In the genomic region with DNA sequence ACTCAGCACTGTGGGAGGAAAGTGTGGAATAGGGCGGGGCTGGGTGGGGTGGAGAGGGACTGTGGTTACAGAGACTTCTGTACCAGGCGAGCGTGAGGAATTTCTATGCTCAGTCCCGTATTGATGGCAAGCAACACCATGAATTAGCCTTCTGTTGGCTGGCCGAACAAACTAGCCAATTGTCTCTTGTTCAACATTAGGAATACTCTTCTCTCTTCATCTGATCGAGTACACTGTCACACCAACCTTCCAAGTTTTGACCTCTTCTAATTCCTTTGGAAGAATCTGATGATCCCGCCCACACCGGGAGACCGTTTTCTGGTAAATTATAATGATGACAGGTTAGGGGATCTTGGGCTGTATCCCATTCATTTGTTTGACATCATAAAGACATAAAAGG, we compare ENCODE assay signal across 8 mouse cellular contexts. TPM values are rescaled to one million over a fixed set of nuclear protein-coding genes. Genes with fewer than 3 reads are reported as not detected.
DNase-seq lines count a peak whose midpoint lies in the region; ATAC-seq and TF ChIP-seq lines count a peak whose summit lies in the region.

No protein-coding gene starts in this region.

- H3K27me3 ChIP-seq in lung, postnatal 0 days (replicated peaks; ENCODE audit: insufficient read depth, low read length), result no peaks in the 10 kb centered on the region
- H3K27me3 ChIP-seq in hindbrain, embryonic 12.5 days, result no peaks in the 10 kb centered on the region
- no peaks in the 10 kb centered on the region for H3K27me3 ChIP-seq in midbrain, embryonic 10.5 days (ENCODE audit: low read depth, poor library complexity, severe bottlenecking)

- WGBS in lung, postnatal 0 days, result 14% methylated on average over 9 of the region's 9 CpGs
- 21% methylated on average over 9 of the region's 9 CpGs for WGBS in hindbrain, embryonic 12.5 days
- 23% methylated on average over 9 of the region's 9 CpGs for WGBS in midbrain, embryonic 10.5 days

- H3K36me3 ChIP-seq in lung, postnatal 0 days (ENCODE audit: insufficient read depth, low read length), result 0 out of 2 replicates have a peak, but pooled peaks cover 4% of the 10 kb centered on the region
- H3K36me3 ChIP-seq in hindbrain, embryonic 12.5 days, result peaks cover 10% of the 10 kb centered on the region
- peaks cover 35% of the 10 kb centered on the region for H3K36me3 ChIP-seq in midbrain, embryonic 10.5 days

- no peak overlapping the region for H3K9ac ChIP-seq in lung, postnatal 0 days (replicated peaks; ENCODE audit: low read depth)
- H3K9ac ChIP-seq in hindbrain, embryonic 12.5 days, result peak overlapping the region; percentile 68

- H3K4me2 ChIP-seq in lung, postnatal 0 days (replicated peaks; ENCODE audit: low read depth, low read length), result peak overlapping the region; percentile 73
- peak overlapping the region; percentile 73 for H3K4me2 ChIP-seq in hindbrain, embryonic 12.5 days (replicated peaks)

- no peak for ATAC-seq in lung, postnatal 0 days
- 0 out of 2 replicates have a peak, but pooled peaks have one; percentile 23 for ATAC-seq in hindbrain, embryonic 12.5 days (ENCODE audit: low FRiP score)
- no peak for ATAC-seq in megakaryocyte progenitor cell, adult 5-6 weeks (replicated peaks; ENCODE audit: poor library complexity)

- TF ChIP-seq EP300 in lung, postnatal 0 days (IDR thresholded peaks at IDR 0.05), result no peak

- peaks cover 10% of the 10 kb centered on the region; the same call in 1 of the 2 replicates for H3K4me1 ChIP-seq in lung, postnatal 0 days (ENCODE audit: insufficient read depth, low read depth, low read length)
- peaks cover 15% of the 10 kb centered on the region for H3K4me1 ChIP-seq in hindbrain, embryonic 12.5 days
- peaks cover 24% of the 10 kb centered on the region for H3K4me1 ChIP-seq in midbrain, embryonic 10.5 days

- H3K27ac ChIP-seq in lung, postnatal 0 days (ENCODE audit: low read length), result no peak overlapping the region
- H3K27ac ChIP-seq in hindbrain, embryonic 12.5 days, result no peak overlapping the region
- peak overlapping the region; percentile 84 for H3K27ac ChIP-seq in midbrain, embryonic 10.5 days (replicated peaks)

- DNase-seq in cerebellum, adult 8-10 months, result peak; percentile 39
- no peak for DNase-seq in cerebellum, adult 11-12 months
- no peak for DNase-seq in lung, postnatal 0 days (ENCODE audit: low spot score)
- no peak for DNase-seq in lung, postnatal 10 days
- no peak for DNase-seq in midbrain, embryonic 10.5 days (ENCODE audit: low spot score)
- no peak for DNase-seq in gastrocnemius, postnatal 25 days

- peak overlapping the region; percentile 44 for H3K4me3 ChIP-seq in lung, postnatal 0 days (ENCODE audit: low read depth, low read length)
- H3K4me3 ChIP-seq in hindbrain, embryonic 12.5 days, result peak overlapping the region; percentile 60
- peak overlapping the region; percentile 63 for H3K4me3 ChIP-seq in midbrain, embryonic 10.5 days

- no peaks in the 10 kb centered on the region for H3K9me3 ChIP-seq in lung, postnatal 0 days (ENCODE audit: low read length)
- H3K9me3 ChIP-seq in hindbrain, embryonic 12.5 days (replicated peaks), result no peaks in the 10 kb centered on the region
- H3K9me3 ChIP-seq in midbrain, embryonic 10.5 days (replicated peaks), result no peaks in the 10 kb centered on the region

- no peak for TF ChIP-seq CTCF in lung, postnatal 0 days (IDR thresholded peaks at IDR 0.05)

RNA-seq across cellular contexts. Expression of gene Mmachc, which starts 0.5 kb away (rescaled TPM):
- polyA plus RNA-seq in lung, postnatal 0 days (2015; fragmentation: Nextera tagmentation; extraction: Ambion mirVana), result 6.9 and 7.1 TPM in 2 replicates
- 26.0 and 26.2 TPM in 2 replicates for polyA plus RNA-seq in hindbrain, embryonic 12.5 days (2016; fragmentation: Nextera tagmentation; extraction: Ambion mirVana)
- 42.0 and 47.1 TPM in 2 replicates for polyA plus RNA-seq in midbrain, embryonic 10.5 days (2016; fragmentation: Nextera tagmentation; extraction: Ambion mirVana)
- 36.9 and 44.9 TPM in 2 replicates for total RNA-seq in megakaryocyte progenitor cell, adult 5-6 weeks (2015)
- 19.8 and 23.0 TPM in 2 replicates for total RNA-seq in megakaryocyte progenitor cell, adult 5-6 weeks (2017)
- total RNA-seq in gastrocnemius, postnatal 25 days (2021), result 10 to 100 TPM; 29.1 to 33.9 TPM

RNA-seq across cellular contexts. Expression of gene Ccdc163, which starts 0.6 kb away (rescaled TPM):
- polyA plus RNA-seq in lung, postnatal 0 days (2015; fragmentation: Nextera tagmentation; extraction: Ambion mirVana), result 17.3 and 21.9 TPM in 2 replicates
- polyA plus RNA-seq in hindbrain, embryonic 12.5 days (2016; fragmentation: Nextera tagmentation; extraction: Ambion mirVana), result 22.4 and 23.6 TPM in 2 replicates
- 34.8 TPM in 2 replicates for polyA plus RNA-seq in midbrain, embryonic 10.5 days (2016; fragmentation: Nextera tagmentation; extraction: Ambion mirVana)
- total RNA-seq in megakaryocyte progenitor cell, adult 5-6 weeks (2015), result 35.5 and 56.1 TPM in 2 replicates
- total RNA-seq in megakaryocyte progenitor cell, adult 5-6 weeks (2017), result 12.0 and 17.6 TPM in 2 replicates
- 1 to 10 TPM; 2.6 to 3.5 TPM for total RNA-seq in gastrocnemius, postnatal 25 days (2021)

RNA-seq across cellular contexts. Expression of gene Tesk2, which starts 13.1 kb away (rescaled TPM):
- polyA plus RNA-seq in lung, postnatal 0 days (2015; fragmentation: Nextera tagmentation; extraction: Ambion mirVana), result 4.0 and 4.3 TPM in 2 replicates
- polyA plus RNA-seq in hindbrain, embryonic 12.5 days (2016; fragmentation: Nextera tagmentation; extraction: Ambion mirVana), result 6.9 and 7.4 TPM in 2 replicates
- 6.6 and 6.7 TPM in 2 replicates for polyA plus RNA-seq in midbrain, embryonic 10.5 days (2016; fragmentation: Nextera tagmentation; extraction: Ambion mirVana)
- 9.2 and 12.6 TPM in 2 replicates for total RNA-seq in megakaryocyte progenitor cell, adult 5-6 weeks (2015)
- total RNA-seq in megakaryocyte progenitor cell, adult 5-6 weeks (2017), result 6.7 and 7.1 TPM in 2 replicates
- total RNA-seq in gastrocnemius, postnatal 25 days (2021), result 1 to 10 TPM; 1.3 to 1.5 TPM

RNA-seq across cellular contexts. Expression of gene Prdx1, which starts 22.3 kb away (rescaled TPM):
- 1,065 and 1,091 TPM in 2 replicates for polyA plus RNA-seq in lung, postnatal 0 days (2015; fragmentation: Nextera tagmentation; extraction: Ambion mirVana)
- polyA plus RNA-seq in hindbrain, embryonic 12.5 days (2016; fragmentation: Nextera tagmentation; extraction: Ambion mirVana), result 731 and 767 TPM in 2 replicates
- 1,189 and 1,392 TPM in 2 replicates for polyA plus RNA-seq in midbrain, embryonic 10.5 days (2016; fragmentation: Nextera tagmentation; extraction: Ambion mirVana)
- 400 and 435 TPM in 2 replicates for total RNA-seq in megakaryocyte progenitor cell, adult 5-6 weeks (2015)
- 254 and 304 TPM in 2 replicates for total RNA-seq in megakaryocyte progenitor cell, adult 5-6 weeks (2017)
- total RNA-seq in gastrocnemius, postnatal 25 days (2021), result 100 to 1,000 TPM; 229 to 254 TPM

RNA-seq across cellular contexts. Expression of gene Akr1a1, which starts 56.2 kb away (rescaled TPM):
- 699 and 734 TPM in 2 replicates for polyA plus RNA-seq in lung, postnatal 0 days (2015; fragmentation: Nextera tagmentation; extraction: Ambion mirVana)
- polyA plus RNA-seq in hindbrain, embryonic 12.5 days (2016; fragmentation: Nextera tagmentation; extraction: Ambion mirVana), result 566 and 569 TPM in 2 replicates
- polyA plus RNA-seq in midbrain, embryonic 10.5 days (2016; fragmentation: Nextera tagmentation; extraction: Ambion mirVana), result 529 and 547 TPM in 2 replicates
- 370 and 377 TPM in 2 replicates for total RNA-seq in megakaryocyte progenitor cell, adult 5-6 weeks (2015)
- 591 and 829 TPM in 2 replicates for total RNA-seq in megakaryocyte progenitor cell, adult 5-6 weeks (2017)
- total RNA-seq in gastrocnemius, postnatal 25 days (2021), result 100 to 1,000 TPM; 175 to 184 TPM
